Mouse (Mus musculus) thymus, adult 2 months (tissue): ENCODE data around the gene Prpf18. TPM values are rescaled to one million over a fixed set of nuclear protein-coding genes. Genes with fewer than 3 reads are reported as not detected.
"Not testable (repeated sequence)": the region's sequence is repeated elsewhere in the genome, so short reads cannot be mapped to it uniquely, and the experiment has no call there.

Experiments
- DNase-seq: peaks from one replicate; pipeline ENCODE4 v3.0.0; 2021
- H3K27ac ChIP-seq: fragments of 200-500 bp; 2 replicates; pipeline ENCODE4 v1.5.1; 2012; ENCODE audit warnings: low read length, control low read depth; ENCODE audit not compliant: control insufficient read depth, insufficient read depth
- H3K27me3 ChIP-seq: fragments of 200-500 bp; 2 replicates; pipeline ENCODE4 v1.6.1; 2012; ENCODE audit warnings: mild to moderate bottlenecking, low read length, moderate library complexity, mixed read lengths; ENCODE audit not compliant: control insufficient read depth, insufficient read depth
- H3K36me3 ChIP-seq: fragments of 200-500 bp; 2 replicates; pipeline ENCODE4 v1.6.1; 2012; ENCODE audit warnings: mild to moderate bottlenecking, low read length, moderate library complexity; ENCODE audit not compliant: control insufficient read depth, insufficient read depth
- H3K4me1 ChIP-seq: fragments of 200-500 bp; replicated peaks from 2 replicates; pipeline ENCODE4 v1.6.1; 2012; ENCODE audit warnings: low read length; ENCODE audit not compliant: control insufficient read depth, insufficient read depth
- H3K4me3 ChIP-seq: fragments of 200-500 bp; 2 replicates; pipeline ENCODE4 v1.5.1; 2012; ENCODE audit warnings: mild to moderate bottlenecking, low read length, control low read depth, moderate library complexity; ENCODE audit not compliant: control insufficient read depth, insufficient read depth
- CTCF ChIP-seq: fragments of 200-500 bp; IDR thresholded peaks from 2 replicates; pipeline ENCODE4 v1.5.1; 2012; ENCODE audit warnings: mild to moderate bottlenecking, control low read depth, low read length, moderate library complexity, borderline replicate concordance; ENCODE audit not compliant: control insufficient read depth, poor library complexity, insufficient read depth; ENCODE audit errors: extremely low read depth
- POLR2A ChIP-seq: fragments of 200-500 bp; IDR thresholded peaks from 2 replicates; pipeline ENCODE4 v1.6.1; 2012; ENCODE audit warnings: mild to moderate bottlenecking, low read length, control low read depth, moderate library complexity; ENCODE audit not compliant: control insufficient read depth, poor library complexity, insufficient read depth; ENCODE audit errors: extremely low read depth
- WGBS: fragments of 180-500 bp; shearing (Covaris S2); methylation state at CpG from one replicate; pipeline ENCODE4 v1.1.7; 2018; 5-methylcytosine and 5-hydroxymethylcytosine counted together
- polyA plus RNA-seq: library from polyadenylated mRNA; depleted of rRNA; stranded (reverse); fragments of >200 nt; gene quantifications from 2 replicates; pipeline ENCODE4 v1.2.3, GENCODE M21; 2012

The Prpf18 gene
- polyA plus RNA-seq, 1 experiment: 19.5 TPM

DNA sequence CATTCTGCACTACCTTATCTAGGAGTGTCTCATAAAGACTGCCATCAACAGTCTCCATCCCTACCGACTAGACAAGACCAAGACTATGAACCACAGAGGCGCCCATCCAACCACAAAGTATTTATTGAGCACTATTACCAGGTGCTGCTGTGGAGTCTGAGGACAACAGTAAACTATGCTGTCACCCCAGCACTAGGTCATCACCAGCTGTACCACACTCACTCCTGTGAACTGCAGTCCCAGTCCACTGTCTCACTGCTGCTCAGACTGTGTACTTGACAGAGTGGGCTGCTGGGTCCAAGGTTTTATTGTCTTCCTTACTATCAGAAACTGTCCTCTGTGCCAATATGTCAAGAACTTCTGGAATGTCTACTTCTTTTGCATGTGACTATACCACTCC lies 23.0 kb downstream of the Prpf18 start:
- H3K4me1 ChIP-seq: no peaks in the 10 kb centered on the region
- no peaks in the 10 kb centered on the region for H3K27me3 ChIP-seq
- H3K36me3 ChIP-seq: peaks cover 51% of the 10 kb centered on the region
- WGBS: 80% methylated on average over 2 of the region's 2 CpGs
- no peak overlapping the region for H3K27ac ChIP-seq
- DNase-seq: no peak
- TF ChIP-seq POLR2A (no peak), CTCF (no peak)
- H3K4me3 ChIP-seq: no peak overlapping the region

DNA sequence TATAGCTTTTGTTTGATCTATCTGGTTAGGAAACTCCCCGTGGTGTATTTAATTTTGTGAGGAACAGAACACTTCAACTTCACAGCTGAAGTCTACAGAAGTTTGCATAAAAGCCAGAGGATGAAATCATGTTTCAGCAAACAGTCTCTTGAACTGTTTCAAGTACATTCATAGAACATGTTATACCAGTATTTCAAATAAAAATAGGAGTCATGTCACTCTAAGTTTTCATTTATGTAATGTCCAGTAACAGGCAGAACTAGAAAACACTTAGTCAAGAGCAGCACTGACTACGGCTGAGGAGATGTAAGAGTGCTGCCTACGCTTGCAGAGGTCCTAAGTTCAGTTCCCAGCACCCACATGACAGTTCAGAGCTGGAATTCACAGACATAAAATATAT lies 25.0 kb downstream of the Prpf18 start:
- TF ChIP-seq CTCF: no peak
- no peak for DNase-seq
- H3K4me1 ChIP-seq: no peaks in the 10 kb centered on the region
- 94% methylated on average over 3 of the region's 3 CpGs for WGBS
- no peaks in the 10 kb centered on the region for H3K27me3 ChIP-seq
- H3K4me3 ChIP-seq: no peak overlapping the region
- H3K36me3 ChIP-seq: peaks cover 35% of the 10 kb centered on the region
- H3K27ac ChIP-seq: no peak overlapping the region

DNA sequence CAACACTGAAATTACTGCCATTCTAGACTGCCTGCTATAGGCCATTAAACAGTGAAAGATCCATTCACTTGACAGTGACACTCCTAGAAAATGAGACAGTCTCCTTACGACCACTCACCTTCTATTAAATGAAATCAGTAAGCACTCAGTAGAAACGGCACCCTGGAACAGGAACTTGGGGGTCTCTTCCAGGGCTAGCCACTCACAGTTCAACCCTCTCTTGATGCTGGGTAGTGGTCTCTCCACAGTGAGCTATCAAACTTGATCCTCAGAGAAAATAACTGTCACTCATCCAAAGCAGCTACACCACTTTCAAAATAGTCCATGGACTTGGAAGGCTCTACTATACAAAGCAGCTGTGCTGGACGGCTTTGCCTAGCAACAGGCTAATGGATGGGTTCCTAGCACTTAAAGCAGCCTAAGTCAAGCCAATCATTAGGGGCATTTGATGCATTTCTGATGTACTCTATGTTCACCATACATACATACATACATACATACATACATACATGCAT lies 30.4 kb downstream of the Prpf18 start:
- DNase-seq: no peak
- WGBS: 94% methylated on average over 3 of the region's 3 CpGs
- no peaks in the 10 kb centered on the region for H3K4me1 ChIP-seq
- no peaks in the 10 kb centered on the region for H3K27me3 ChIP-seq
- no peak overlapping the region for H3K27ac ChIP-seq
- TF ChIP-seq POLR2A: no peak
- no peak for TF ChIP-seq CTCF
- H3K4me3 ChIP-seq: no peak overlapping the region
- H3K36me3 ChIP-seq: peaks cover 15% of the 10 kb centered on the region

DNA sequence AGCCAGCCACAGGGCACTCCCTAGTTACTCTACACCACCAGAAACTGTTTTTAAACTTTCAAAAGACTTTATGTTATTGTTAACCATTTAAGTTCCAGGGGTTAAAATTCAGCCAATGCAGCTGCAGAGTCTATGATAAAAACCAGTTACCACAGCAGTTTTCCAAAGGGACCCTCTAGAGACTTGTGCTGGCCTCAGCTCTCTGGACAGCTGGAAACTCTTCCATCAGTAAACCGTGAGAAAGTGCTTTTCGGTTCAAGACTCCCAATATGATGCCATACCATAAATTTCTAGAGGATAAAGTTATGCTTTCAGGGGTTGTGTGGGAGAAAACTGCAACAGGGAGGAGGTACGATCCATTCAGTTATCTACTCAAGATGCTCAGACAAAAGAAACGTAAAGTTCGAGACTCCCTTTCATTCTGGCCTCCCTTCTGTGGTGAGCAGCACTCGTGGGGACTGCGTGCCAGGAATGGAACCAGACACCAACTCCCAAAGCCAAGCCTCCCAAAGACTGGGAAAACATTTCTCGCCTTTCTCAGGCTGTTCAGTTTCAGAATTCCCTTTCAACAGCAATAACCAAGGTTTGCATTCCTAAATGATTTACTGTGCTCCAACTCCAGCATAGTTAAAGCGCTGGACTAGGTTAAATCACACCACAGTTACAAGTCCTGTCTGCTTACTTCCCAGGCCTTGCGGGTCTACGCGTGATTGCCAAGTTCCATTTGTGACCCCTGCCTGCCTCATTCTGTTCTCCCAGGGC lies 31.1 kb downstream of the Prpf18 start:
- Histone ChIP-seq H3K36me3 (peaks cover 10% of the 10 kb centered on the region), H3K4me3 (no peak overlapping the region), H3K27me3 (no peaks in the 10 kb centered on the region), H3K27ac (no peak overlapping the region), H3K4me1 (no peaks in the 10 kb centered on the region)
- no peak for TF ChIP-seq CTCF
- TF ChIP-seq POLR2A: no peak
- WGBS: 92% methylated on average over 12 of the region's 12 CpGs
- DNase-seq: no peak

DNA sequence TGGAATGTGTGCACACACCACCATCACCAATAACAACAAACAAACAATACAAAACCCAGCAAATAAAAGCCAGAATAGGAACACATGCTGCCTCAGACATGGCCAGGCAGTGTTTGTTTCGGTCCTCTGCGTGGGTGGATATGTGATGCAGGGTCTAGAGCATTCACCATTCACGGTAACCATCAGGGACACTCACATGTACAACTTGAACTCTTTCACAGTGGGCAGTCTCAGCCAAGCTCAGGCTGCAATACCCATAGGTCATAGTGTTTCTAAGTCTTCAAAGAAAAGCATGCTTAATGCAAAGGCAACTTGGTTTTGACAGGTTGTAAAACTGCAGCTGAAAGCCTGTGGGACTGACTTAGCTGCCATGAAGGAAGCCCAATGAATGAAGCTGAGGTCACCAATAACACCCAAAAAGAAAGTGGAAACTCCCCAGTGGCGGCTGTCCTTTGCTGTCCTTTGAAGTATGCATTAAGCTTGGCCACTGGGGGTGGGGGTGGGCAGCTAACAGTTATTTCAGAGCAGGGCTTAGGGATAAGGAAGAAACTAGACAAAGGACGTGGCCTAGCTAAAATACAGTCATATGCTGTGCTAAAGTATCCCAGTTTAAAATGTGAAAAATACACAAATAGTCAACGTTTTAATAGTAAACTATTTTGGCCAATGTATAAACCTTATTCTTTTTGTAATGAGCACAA lies 31.9 kb downstream of the Prpf18 start:
- Histone ChIP-seq H3K4me3 (no peak overlapping the region), H3K27ac (no peak overlapping the region)
- no peak for DNase-seq

DNA sequence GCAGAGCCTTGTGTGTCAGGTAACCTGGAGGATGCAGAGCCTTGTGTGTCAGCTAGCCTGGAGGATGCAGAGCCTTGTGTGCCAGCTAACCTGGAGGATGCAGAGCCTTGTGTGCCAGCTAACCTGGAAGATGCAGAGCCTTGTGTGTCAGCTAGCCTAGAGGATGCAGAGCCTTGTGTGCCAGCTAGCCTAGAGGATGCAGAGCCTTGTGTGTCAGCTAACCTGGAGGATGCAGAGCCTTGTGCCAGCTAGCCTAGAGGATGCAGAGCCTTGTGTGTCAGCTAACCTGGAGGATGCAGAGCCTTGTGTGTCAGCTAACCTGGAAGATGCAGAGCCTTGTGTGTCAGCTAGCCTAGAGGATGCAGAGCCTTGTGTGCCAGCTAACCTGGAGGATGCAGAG lies 32.8 kb downstream of the Prpf18 start:
- DNase-seq, H3K4me1 ChIP-seq, H3K4me3 ChIP-seq, H3K36me3 ChIP-seq, H3K27ac ChIP-seq, H3K27me3 ChIP-seq: not testable (repeated sequence)

More for the DNA sequence above, 31.9 kb downstream of the Prpf18 start:
- 74% methylated on average over 6 of the region's 6 CpGs for WGBS
- TF ChIP-seq POLR2A: no peak
- TF ChIP-seq CTCF: no peak
- H3K4me1 ChIP-seq: no peaks in the 10 kb centered on the region
- peaks cover 10% of the 10 kb centered on the region for H3K36me3 ChIP-seq
- H3K27me3 ChIP-seq: no peaks in the 10 kb centered on the region

DNA sequence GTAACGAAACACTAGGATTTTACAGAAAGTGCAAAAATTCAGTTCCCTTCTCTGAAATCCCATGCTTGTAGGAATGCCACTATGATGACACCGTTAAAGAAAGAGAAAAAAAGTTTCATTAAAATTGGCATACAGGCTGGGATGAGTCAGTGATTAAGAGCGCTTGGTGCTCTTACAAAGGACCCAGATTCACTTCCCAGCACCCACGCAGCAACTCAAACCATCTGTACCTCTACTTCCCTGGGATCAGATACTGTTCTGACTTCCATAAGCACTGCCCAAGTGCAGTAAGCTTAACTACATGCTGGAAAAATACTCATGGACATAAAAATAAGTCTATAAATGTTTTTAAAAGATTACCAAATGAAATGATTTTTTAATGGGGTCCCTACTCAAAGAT lies 34.9 kb downstream of the Prpf18 start:
- DNase-seq: no peak
- WGBS: 95% methylated on average over 4 of the region's 4 CpGs
- H3K36me3 ChIP-seq: no peaks in the 10 kb centered on the region
- TF ChIP-seq CTCF: no peak
- TF ChIP-seq POLR2A: no peak
- H3K4me1 ChIP-seq: no peaks in the 10 kb centered on the region
- H3K27ac ChIP-seq: no peak overlapping the region
- H3K27me3 ChIP-seq: no peaks in the 10 kb centered on the region
- H3K4me3 ChIP-seq: no peak overlapping the region
